Mouse (Mus musculus) liver, embryonic 13.5 days (tissue): Measurements from ENCODE around the gene Pigc. TPM values are rescaled to one million over a fixed set of nuclear protein-coding genes. Genes with fewer than 3 reads are reported as not detected.

ENCODE experiments used
- ATAC-seq: fragments of 200-750 bp; cut with Nextera tagmentation; 2 replicates; pipeline ENCODE4 v1.8.0; 2017; ENCODE audit warnings: low read depth, mild to moderate bottlenecking, moderate number of reproducible peaks, moderate library complexity
- DNase-seq: peaks from one replicate; pipeline ENCODE4 v3.0.0; 2022
- H3K27ac ChIP-seq: fragments of 300-500 bp; sonication (generic); 2 replicates; pipeline ENCODE4 v1.5.1; 2015; ENCODE audit warnings: moderate library complexity, mild to moderate bottlenecking, inconsistent platforms
- H3K27me3 ChIP-seq: fragments of 300-500 bp; sonication (generic); 2 replicates; pipeline ENCODE4 v1.6.1; 2015; ENCODE audit warnings: mild to moderate bottlenecking, inconsistent platforms
- H3K36me3 ChIP-seq: fragments of 300-500 bp; sonication (generic); 2 replicates; pipeline ENCODE4 v1.6.1; 2015; ENCODE audit warnings: mild to moderate bottlenecking, inconsistent platforms
- H3K4me1 ChIP-seq: fragments of 300-500 bp; sonication (generic); replicated peaks from 2 replicates; pipeline ENCODE4 v1.6.1; 2015; ENCODE audit warnings: inconsistent platforms
- H3K4me2 ChIP-seq: fragments of 300-500 bp; sonication (generic); 2 replicates; pipeline ENCODE4 v1.6.1; 2015; ENCODE audit warnings: inconsistent platforms, mild to moderate bottlenecking, moderate library complexity
- H3K4me3 ChIP-seq: fragments of 300-500 bp; sonication (generic); replicated peaks from 2 replicates; pipeline ENCODE4 v1.5.1; 2015; ENCODE audit warnings: mild to moderate bottlenecking, inconsistent platforms
- H3K9ac ChIP-seq: fragments of 300-500 bp; sonication (generic); 2 replicates; pipeline ENCODE4 v1.6.1; 2015; ENCODE audit warnings: mild to moderate bottlenecking, inconsistent platforms
- H3K9me3 ChIP-seq: fragments of 300-500 bp; sonication (generic); replicated peaks from 2 replicates; pipeline ENCODE4 v1.6.1; 2016; ENCODE audit warnings: inconsistent platforms
- WGBS: fragments of 180-500 bp; shearing (Covaris S2); methylation state at CpG from one replicate; pipeline ENCODE4 v1.1.7; 2015; ENCODE audit not compliant: insufficient replicate concordance; 5-methylcytosine and 5-hydroxymethylcytosine counted together
- polyA plus RNA-seq: library from polyadenylated mRNA; unstranded; fragments of >200 nt; fragmentation: Nextera tagmentation; extraction: Ambion mirVana; gene quantifications from 2 replicates; pipeline ENCODE4 v1.2.1, GENCODE M21; 2015

The Pigc gene
- polyA plus RNA-seq, 1 experiment from 2014 or later: 11.9 TPM

GRCm38 (mm10) chr1:161999882-162000371 lies 30.9 kb downstream of the Pigc start:
- 0 out of 2 replicates have a peak overlapping the region, but pooled peaks have one; percentile 19 for H3K4me2 ChIP-seq
- no peak overlapping the region for H3K4me3 ChIP-seq
- ATAC-seq: no peak
- H3K9ac ChIP-seq: no peak overlapping the region
- WGBS: 11% methylated on average over 4 of the region's 4 CpGs
- H3K4me1 ChIP-seq: peaks cover 4% of the 10 kb centered on the region; the same call in 1 of the 2 replicates
- no peaks in the 10 kb centered on the region for H3K36me3 ChIP-seq
- no peaks in the 10 kb centered on the region for H3K27me3 ChIP-seq
- no peaks in the 10 kb centered on the region for H3K9me3 ChIP-seq
- DNase-seq: peak; percentile 19
- no peak overlapping the region for H3K27ac ChIP-seq

GRCm38 (mm10) chr1:162001328-162001727 lies 32.3 kb downstream of the Pigc start:
- Histone ChIP-seq H3K4me1 (peaks cover 7% of the 10 kb centered on the region; the same call in 1 of the 2 replicates), H3K4me2 (no peak overlapping the region), H3K27me3 (no peaks in the 10 kb centered on the region), H3K36me3 (no peaks in the 10 kb centered on the region), H3K9ac (no peak overlapping the region), H3K9me3 (no peaks in the 10 kb centered on the region), H3K27ac (no peak overlapping the region), H3K4me3 (no peak overlapping the region)
- WGBS: 73% methylated on average over 8 of the region's 8 CpGs
- no peak for DNase-seq
- ATAC-seq: no peak

- no peaks in the 10 kb centered on the region for H3K36me3 ChIP-seq
- no peak for DNase-seq
- WGBS: 65% methylated on average over 14 of the region's 14 CpGs
- H3K4me1 ChIP-seq: peaks cover 7% of the 10 kb centered on the region; the same call in 1 of the 2 replicates
- no peak overlapping the region for H3K4me2 ChIP-seq
- H3K4me3 ChIP-seq: no peak overlapping the region
- no peak overlapping the region for H3K27ac ChIP-seq
- H3K9ac ChIP-seq: no peak overlapping the region
- no peaks in the 10 kb centered on the region for H3K27me3 ChIP-seq
- no peaks in the 10 kb centered on the region for H3K9me3 ChIP-seq
- ATAC-seq: no peak
Observed at GRCm38 (mm10) chr1:162003729-162004517, 34.9 kb downstream of the Pigc start.

GRCm38 (mm10) chr1:162004518-162004780 lies 35.5 kb downstream of the Pigc start:
- DNase-seq (no peak), ATAC-seq (no peak)
- H3K9me3 ChIP-seq: no peaks in the 10 kb centered on the region
- H3K9ac ChIP-seq: no peak overlapping the region
- no peaks in the 10 kb centered on the region for H3K27me3 ChIP-seq
- 46% methylated on average over 7 of the region's 7 CpGs for WGBS
- no peak overlapping the region for H3K4me3 ChIP-seq
- no peak overlapping the region for H3K4me2 ChIP-seq
- peaks cover 7% of the 10 kb centered on the region; the same call in 1 of the 2 replicates for H3K4me1 ChIP-seq
- no peaks in the 10 kb centered on the region for H3K36me3 ChIP-seq
- H3K27ac ChIP-seq: peak overlapping the region; percentile 41

GRCm38 (mm10) chr1:162004821-162005770 lies 36.1 kb downstream of the Pigc start:
- H3K4me3 ChIP-seq: no peak overlapping the region
- no peak overlapping the region; the same call in 1 of the 2 replicates for H3K9ac ChIP-seq
- H3K4me1 ChIP-seq: 0 out of 2 replicates have a peak, but pooled peaks cover 7% of the 10 kb centered on the region
- WGBS: 50% methylated on average over 23 of the region's 23 CpGs
- DNase-seq: no peak
- H3K9me3 ChIP-seq: no peaks in the 10 kb centered on the region
- ATAC-seq: no peak
- H3K36me3 ChIP-seq: no peaks in the 10 kb centered on the region
- H3K27me3 ChIP-seq: no peaks in the 10 kb centered on the region
- peak overlapping the region; percentile 33 for H3K4me2 ChIP-seq
- H3K27ac ChIP-seq: peak overlapping the region; percentile 41

GRCm38 (mm10) chr1:162006109-162006508 lies 37.1 kb downstream of the Pigc start:
- Histone ChIP-seq H3K36me3 (no peaks in the 10 kb centered on the region), H3K9me3 (no peaks in the 10 kb centered on the region), H3K27me3 (no peaks in the 10 kb centered on the region), H3K9ac (no peak overlapping the region), H3K4me3 (no peak overlapping the region), H3K27ac (no peak overlapping the region), H3K4me2 (no peak overlapping the region), H3K4me1 (0 out of 2 replicates have a peak, but pooled peaks cover 7% of the 10 kb centered on the region)
- WGBS: 48% methylated on average over 9 of the region's 9 CpGs
- no peak for ATAC-seq
- no peak for DNase-seq

- DNase-seq (no peak), ATAC-seq (no peak)
- H3K36me3 ChIP-seq: no peaks in the 10 kb centered on the region
- H3K9ac ChIP-seq: no peak overlapping the region
- H3K27me3 ChIP-seq: no peaks in the 10 kb centered on the region
- no peak overlapping the region for H3K4me2 ChIP-seq
- H3K27ac ChIP-seq: no peak overlapping the region
- WGBS: 43% methylated on average over 4 of the region's 4 CpGs
- H3K4me1 ChIP-seq: 0 out of 2 replicates have a peak, but pooled peaks cover 8% of the 10 kb centered on the region
- no peaks in the 10 kb centered on the region for H3K9me3 ChIP-seq
- H3K4me3 ChIP-seq: no peak overlapping the region
Observed at GRCm38 (mm10) chr1:162008208-162008607, 39.2 kb downstream of the Pigc start.

- WGBS: 51% methylated on average over 8 of the region's 8 CpGs
Observed at GRCm38 (mm10) chr1:162008631-162009067, 39.7 kb downstream of the Pigc start.

GRCm38 (mm10) chr1:162009086-162009485 lies 40.1 kb downstream of the Pigc start:
- 70% methylated on average over 8 of the region's 8 CpGs for WGBS
- no peak overlapping the region for H3K4me3 ChIP-seq
- ATAC-seq: no peak
- H3K4me1 ChIP-seq: 0 out of 2 replicates have a peak, but pooled peaks cover 12% of the 10 kb centered on the region
- no peak overlapping the region for H3K27ac ChIP-seq
- H3K9ac ChIP-seq: no peak overlapping the region
- DNase-seq: no peak
- no peaks in the 10 kb centered on the region for H3K9me3 ChIP-seq
- no peak overlapping the region for H3K4me2 ChIP-seq
- H3K36me3 ChIP-seq: no peaks in the 10 kb centered on the region
- no peaks in the 10 kb centered on the region for H3K27me3 ChIP-seq

More at GRCm38 (mm10) chr1:162008631-162009067, 39.7 kb downstream of the Pigc start:
- no peak for ATAC-seq
- Histone ChIP-seq H3K9ac (no peak overlapping the region), H3K27ac (no peak overlapping the region), H3K4me3 (no peak overlapping the region), H3K4me1 (0 out of 2 replicates have a peak, but pooled peaks cover 12% of the 10 kb centered on the region), H3K4me2 (no peak overlapping the region), H3K9me3 (no peaks in the 10 kb centered on the region), H3K27me3 (no peaks in the 10 kb centered on the region), H3K36me3 (no peaks in the 10 kb centered on the region)
- no peak for DNase-seq

GRCm38 (mm10) chr1:162011523-162012245 lies 42.7 kb downstream of the Pigc start:
- 0 out of 2 replicates have a peak, but pooled peaks cover 5% of the 10 kb centered on the region for H3K4me1 ChIP-seq
- WGBS: 58% methylated on average over 16 of the region's 16 CpGs
- no peak overlapping the region for H3K27ac ChIP-seq
- H3K4me3 ChIP-seq: no peak overlapping the region
- no peak overlapping the region for H3K4me2 ChIP-seq
- H3K9ac ChIP-seq: no peak overlapping the region
- no peaks in the 10 kb centered on the region for H3K9me3 ChIP-seq
- ATAC-seq: no peak
- no peaks in the 10 kb centered on the region for H3K27me3 ChIP-seq
- no peak for DNase-seq
- no peaks in the 10 kb centered on the region for H3K36me3 ChIP-seq
